Mouse (Mus musculus) olfactory bulb, adult 2 months (tissue): ENCODE results near the gene Gabbr2. TPM values are rescaled to one million over a fixed set of nuclear protein-coding genes. Genes with fewer than 3 reads are reported as not detected.

Experiments
- H3K27ac ChIP-seq: fragments of 200-500 bp; 2 replicates; pipeline ENCODE4 v1.5.1; 2012; ENCODE audit warnings: low read depth, low read length; ENCODE audit not compliant: insufficient read depth
- H3K4me1 ChIP-seq: fragments of 200-500 bp; 2 replicates; pipeline ENCODE4 v1.6.1; 2012; ENCODE audit warnings: low read length; ENCODE audit not compliant: control insufficient read depth, insufficient read depth
- H3K4me3 ChIP-seq: fragments of 200-500 bp; 2 replicates; pipeline ENCODE4 v1.5.1; 2012; ENCODE audit warnings: mild to moderate bottlenecking, low read depth, low read length, moderate library complexity; ENCODE audit not compliant: insufficient read depth
- CTCF ChIP-seq: fragments of 200-500 bp; IDR thresholded peaks from 2 replicates; pipeline ENCODE4 v1.5.1; 2012; ENCODE audit warnings: low read depth, mild to moderate bottlenecking, low read length, moderate library complexity; ENCODE audit not compliant: insufficient read depth
- POLR2A ChIP-seq: fragments of 200-500 bp; IDR thresholded peaks from 2 replicates; pipeline ENCODE4 v1.6.1; 2012; ENCODE audit warnings: mild to moderate bottlenecking, low read depth, low read length, moderate library complexity; ENCODE audit not compliant: insufficient read depth
- WGBS: fragments of 180-500 bp; shearing (Covaris S2); methylation state at CpG from one replicate; pipeline ENCODE4 v1.1.7; 2018; 5-methylcytosine and 5-hydroxymethylcytosine counted together
- polyA plus RNA-seq: library from polyadenylated mRNA; stranded (reverse); fragments of >200 nt; gene quantifications from 2 replicates; pipeline ENCODE4 v1.2.4, GENCODE M21; 2012; ENCODE audit warnings: low replicate concordance; ENCODE audit not compliant: missing spikeins, insufficient read depth, insufficient read length

Gene Gabbr2
- polyA plus RNA-seq, 1 experiment: not detected

- 93% methylated on average over 3 of the region's 3 CpGs for WGBS
These were observed 122.8 kb downstream of the Gabbr2 start for GRCm38 (mm10) chr4:46868921-46869320.

DNA sequence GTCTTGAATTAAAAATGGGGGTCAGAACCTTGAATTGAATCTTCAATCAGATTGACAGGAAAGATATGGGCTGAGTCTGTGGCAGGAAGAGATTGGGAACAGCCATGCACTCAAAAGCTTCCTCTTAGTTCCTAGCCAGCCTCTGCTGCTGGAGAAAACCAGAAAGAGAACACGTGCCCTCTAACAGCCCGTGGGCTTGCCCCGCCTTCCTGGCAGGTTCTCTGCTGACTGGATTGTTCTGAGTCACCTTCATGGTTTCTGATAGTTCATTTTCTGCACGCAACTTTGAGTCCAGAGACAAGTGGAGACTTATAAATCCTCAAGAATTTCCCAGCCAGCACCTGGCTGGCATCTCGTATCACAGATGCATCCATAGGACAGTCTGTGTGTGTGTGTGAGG lies 123.5 kb downstream of the Gabbr2 start:
- Histone ChIP-seq H3K27ac (no peak overlapping the region), H3K4me1 (peaks cover 19% of the 10 kb centered on the region), H3K4me3 (no peak overlapping the region)
- WGBS: 73% methylated on average over 5 of the region's 5 CpGs
- TF ChIP-seq CTCF (no peak), POLR2A (no peak)

More at GRCm38 (mm10) chr4:46868921-46869320, 122.8 kb downstream of the Gabbr2 start:
- no peak overlapping the region for H3K27ac ChIP-seq
- peaks cover 25% of the 10 kb centered on the region for H3K4me1 ChIP-seq
- no peak overlapping the region for H3K4me3 ChIP-seq
- TF ChIP-seq POLR2A (no peak), CTCF (no peak)

DNA sequence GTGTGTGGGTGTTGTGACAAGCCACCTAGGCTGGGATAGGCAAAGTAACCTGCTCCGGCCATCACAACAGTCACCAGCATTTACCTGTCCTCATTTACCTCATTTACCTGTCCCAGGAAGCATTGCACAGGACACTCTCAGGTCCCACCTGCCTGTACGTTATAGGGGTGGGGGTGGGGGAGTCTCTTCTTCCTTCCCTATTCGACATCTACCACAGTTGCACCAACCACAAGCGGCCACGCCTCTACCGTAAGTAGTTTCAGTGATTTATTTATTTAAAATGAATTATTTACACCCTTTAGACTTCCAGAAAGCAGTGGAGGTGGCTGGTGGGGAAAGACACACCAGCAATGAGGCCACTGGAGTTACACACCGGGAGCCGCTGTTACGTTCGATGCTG lies 123.9 kb downstream of the Gabbr2 start:
- no peak for TF ChIP-seq POLR2A
- no peak for TF ChIP-seq CTCF
- no peak overlapping the region for H3K4me3 ChIP-seq
- WGBS: 90% methylated on average over 10 of the region's 10 CpGs

GRCm38 (mm10) chr4:46866070-46866469 lies 125.6 kb downstream of the Gabbr2 start:
- Histone ChIP-seq H3K4me3 (no peak overlapping the region), H3K27ac (no peak overlapping the region), H3K4me1 (peaks cover 2% of the 10 kb centered on the region; the same call in 1 of the 2 replicates)
- WGBS: 84% methylated on average over 2 of the region's 2 CpGs
- TF ChIP-seq POLR2A (no peak), CTCF (no peak)

More for the DNA sequence above, 123.9 kb downstream of the Gabbr2 start:
- Histone ChIP-seq H3K4me1 (peaks cover 15% of the 10 kb centered on the region), H3K27ac (no peak overlapping the region)

DNA sequence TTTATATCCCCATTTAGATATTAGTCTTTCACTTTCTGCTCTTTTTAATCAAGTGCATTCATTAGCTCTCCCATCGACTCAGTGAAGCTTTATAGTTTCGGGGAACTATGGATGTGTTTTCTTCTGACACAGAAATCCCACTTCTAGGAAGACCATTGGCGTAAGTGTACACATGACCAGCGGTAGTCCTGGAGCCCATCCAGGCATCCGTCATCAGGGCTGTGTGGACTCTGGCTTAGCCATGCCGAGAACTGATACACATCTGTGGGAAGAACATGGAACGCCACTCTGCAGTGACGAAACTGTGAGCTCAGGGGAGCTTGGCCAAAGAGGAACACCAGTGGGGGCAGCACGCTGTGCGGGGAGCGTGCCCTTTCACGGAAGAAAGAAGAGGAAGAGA lies 128.0 kb downstream of the Gabbr2 start:
- 74% methylated on average over 12 of the region's 12 CpGs for WGBS
- no peak overlapping the region for H3K27ac ChIP-seq

DNA sequence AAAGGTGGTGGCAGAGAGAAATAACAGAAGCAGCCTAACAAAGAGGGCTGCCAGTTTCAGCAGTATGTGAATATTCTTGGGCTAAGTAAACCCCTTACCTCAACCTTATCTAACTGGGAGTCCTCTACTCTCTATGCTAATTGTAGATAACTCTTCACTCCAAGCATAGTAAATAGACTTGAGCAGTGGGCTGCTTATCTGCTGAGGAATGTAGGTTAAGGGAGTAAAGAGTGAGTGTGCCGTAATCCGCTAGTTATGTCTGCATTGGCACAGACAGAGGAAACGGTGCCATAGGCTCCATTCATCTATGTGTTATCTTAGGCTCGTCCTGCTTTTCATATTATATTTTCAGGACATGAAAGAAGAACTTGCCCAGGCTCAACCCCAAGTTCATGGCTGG lies 129.0 kb downstream of the Gabbr2 start:
- TF ChIP-seq CTCF (no peak), POLR2A (no peak)
- H3K4me1 ChIP-seq: peaks cover 4% of the 10 kb centered on the region
- H3K4me3 ChIP-seq: no peak overlapping the region
- WGBS: 91% methylated on average over 4 of the region's 4 CpGs
- no peak overlapping the region for H3K27ac ChIP-seq

More for the DNA sequence above, 128.0 kb downstream of the Gabbr2 start:
- peaks cover 4% of the 10 kb centered on the region for H3K4me1 ChIP-seq
- no peak for TF ChIP-seq CTCF
- TF ChIP-seq POLR2A: no peak
- no peak overlapping the region for H3K4me3 ChIP-seq

DNA sequence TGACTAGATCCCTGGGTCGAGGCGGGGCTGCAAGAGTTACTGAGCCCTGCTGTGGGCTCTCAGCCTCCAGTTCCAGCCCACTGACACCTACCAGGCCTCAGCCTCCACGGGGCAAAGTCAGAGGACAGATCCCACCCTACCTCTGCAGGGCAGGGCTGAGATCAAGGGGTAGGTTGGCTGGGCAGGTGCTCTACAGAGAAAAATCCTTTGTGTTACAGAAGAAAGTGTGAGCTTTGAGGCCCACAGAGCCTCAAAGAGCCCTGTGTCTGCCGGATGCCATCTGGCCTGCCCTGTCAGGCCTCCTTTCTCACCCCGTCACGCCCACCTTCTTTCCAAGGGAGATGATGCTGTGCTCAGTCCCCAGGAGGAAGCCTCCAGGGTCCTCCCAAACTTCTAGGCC lies 131.1 kb downstream of the Gabbr2 start:
- Histone ChIP-seq H3K4me1 (peaks cover 5% of the 10 kb centered on the region), H3K4me3 (no peak overlapping the region), H3K27ac (no peak overlapping the region)
- TF ChIP-seq POLR2A (no peak), CTCF (no peak)
- 92% methylated on average over 6 of the region's 6 CpGs for WGBS

GRCm38 (mm10) chr4:46858899-46859298 lies 132.8 kb downstream of the Gabbr2 start:
- Histone ChIP-seq H3K4me1 (peaks cover 11% of the 10 kb centered on the region), H3K4me3 (no peak overlapping the region), H3K27ac (no peak overlapping the region)
- 34% methylated on average over 13 of the region's 13 CpGs for WGBS
- TF ChIP-seq POLR2A: no peak
- no peak for TF ChIP-seq CTCF

- H3K27ac ChIP-seq: no peak overlapping the region
- H3K4me3 ChIP-seq: no peak overlapping the region
- TF ChIP-seq CTCF (no peak), POLR2A (no peak)
- H3K4me1 ChIP-seq: peaks cover 11% of the 10 kb centered on the region
- 97% methylated on average over 8 of the region's 8 CpGs for WGBS
These were observed 135.5 kb downstream of the Gabbr2 start for GRCm38 (mm10) chr4:46856145-46856544.

DNA sequence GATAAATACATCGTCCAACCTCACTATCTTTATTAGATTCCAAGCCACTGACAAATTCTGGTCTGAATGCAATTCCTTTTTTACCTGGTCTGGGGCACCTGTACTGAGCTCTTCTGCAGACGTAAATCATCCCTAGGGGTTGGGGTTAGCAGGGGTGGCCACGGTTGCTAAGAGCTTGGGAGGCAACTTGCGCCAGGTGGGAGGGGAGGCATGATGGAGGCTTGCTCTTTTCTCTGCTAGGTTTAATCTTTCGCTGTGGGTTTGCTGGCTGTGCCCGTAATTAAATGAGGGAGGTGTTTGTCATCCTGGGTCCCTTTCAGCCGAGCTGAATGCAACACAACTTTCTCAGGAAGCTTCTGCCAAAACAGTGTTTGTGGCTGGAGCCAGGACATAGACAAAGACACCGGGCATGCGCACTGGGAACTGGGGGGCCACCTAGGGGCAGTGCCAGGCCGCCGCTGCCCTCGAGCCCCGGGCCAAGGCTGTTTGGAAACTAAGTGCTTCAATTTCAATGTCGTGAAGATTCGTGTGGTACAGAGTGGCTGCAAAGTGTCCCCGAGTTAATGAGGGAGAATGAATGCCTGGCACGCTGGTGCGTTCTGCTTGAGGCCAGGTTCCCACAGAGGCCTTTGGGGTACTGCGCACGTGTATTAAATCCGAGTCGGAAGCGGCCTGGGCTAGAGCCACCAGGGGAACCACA lies 136.8 kb downstream of the Gabbr2 start:
- Histone ChIP-seq H3K4me1 (peaks cover 11% of the 10 kb centered on the region), H3K27ac (no peak overlapping the region), H3K4me3 (no peak overlapping the region)
- TF ChIP-seq POLR2A (no peak), CTCF (no peak)
- WGBS: 58% methylated on average over 23 of the region's 23 CpGs
